In genomic region chr13:63563781-63564625, GRCm38 (mm10) we compare ENCODE assay signal across 8 mouse cellular contexts. TPM values are rescaled to one million over a fixed set of nuclear protein-coding genes. Genes with fewer than 3 reads are reported as not detected.
DNase-seq lines count a peak whose midpoint lies in the region; ATAC-seq lines count a peak whose summit lies in the region.

No protein-coding gene starts in this region.

- peak overlapping the region; percentile 98 for H3K9ac ChIP-seq in embryonic facial prominence, embryonic 14.5 days (ENCODE audit: low read depth, low read length)
- peak overlapping the region; percentile 92 for H3K9ac ChIP-seq in heart, embryonic 14.5 days (ENCODE audit: low read length)

- H3K27me3 ChIP-seq in embryonic facial prominence, embryonic 14.5 days (replicated peaks; ENCODE audit: control insufficient read depth, insufficient read depth, low read length) = no peaks in the 10 kb centered on the region
- peaks cover 3% of the 10 kb centered on the region; the same call in 1 of the 2 replicates for H3K27me3 ChIP-seq in heart, embryonic 14.5 days (ENCODE audit: control insufficient read depth, insufficient read depth, low read length)

- WGBS in embryonic facial prominence, embryonic 14.5 days = under 1% methylated on average over 40 of the region's 51 CpGs
- under 1% methylated on average over 51 of the region's 51 CpGs for WGBS in heart, embryonic 14.5 days

- peak overlapping the region; percentile 100 for H3K27ac ChIP-seq in embryonic facial prominence, embryonic 14.5 days (replicated peaks; ENCODE audit: low read depth, low read length)
- H3K27ac ChIP-seq in heart, embryonic 14.5 days (replicated peaks in 1 of 2; ENCODE audit: control insufficient read depth in 1 of 2, insufficient read depth in 1 of 2, low read depth in 2 of 2, low read length in 2 of 2) = peak overlapping the region; percentile 89 to 98

- peaks cover 13% of the 10 kb centered on the region; the same call in 1 of the 2 replicates for H3K36me3 ChIP-seq in embryonic facial prominence, embryonic 14.5 days (ENCODE audit: control insufficient read depth, insufficient read depth, low read length)
- H3K36me3 ChIP-seq in heart, embryonic 14.5 days (ENCODE audit: control insufficient read depth, insufficient read depth, low read length) = 0 out of 2 replicates have a peak, but pooled peaks cover 11% of the 10 kb centered on the region

- H3K4me2 ChIP-seq in embryonic facial prominence, embryonic 14.5 days (ENCODE audit: low read depth, low read length) = peak overlapping the region; percentile 82
- peak overlapping the region; percentile 84 for H3K4me2 ChIP-seq in heart, embryonic 14.5 days (ENCODE audit: low read length)

- peak; percentile 49 for DNase-seq in CD4-positive helper T cell, adult 2 months (ENCODE audit: low read depth, low spot score)
- DNase-seq in adrenal gland, postnatal 14 days = peak; percentile 79
- peak; percentile 40 for DNase-seq in embryonic facial prominence, embryonic 14.5 days (ENCODE audit: low spot score)
- DNase-seq in kidney, postnatal 14 days = peak; percentile 65
- DNase-seq in lung, postnatal 25 days (ENCODE audit: low spot score) = peak; percentile 46
- DNase-seq in right cerebral cortex, postnatal 10 days (ENCODE audit: low spot score in 2 of 2) = peak; percentile 56 to 63
- peak; percentile 42 for DNase-seq in urinary bladder, postnatal 25 days (ENCODE audit: low spot score)

- peaks cover 31% of the 10 kb centered on the region for H3K4me1 ChIP-seq in embryonic facial prominence, embryonic 14.5 days (ENCODE audit: control insufficient read depth, insufficient read depth, low read length)
- H3K4me1 ChIP-seq in heart, embryonic 14.5 days (ENCODE audit: control insufficient read depth in 2 of 2, insufficient read depth in 2 of 2, low read length in 2 of 2) = peaks cover 11 to 34% of the 10 kb centered on the region in 2 experiments

- no peak for ATAC-seq in embryonic facial prominence, embryonic 14.5 days (ENCODE audit: low read depth)
- no peak for ATAC-seq in heart, embryonic 14.5 days (ENCODE audit: insufficient number of reproducible peaks, insufficient read depth, low FRiP score, low read depth)

- H3K9me3 ChIP-seq in embryonic facial prominence, embryonic 14.5 days (ENCODE audit: control insufficient read depth, low read length) = no peaks in the 10 kb centered on the region
- no peaks in the 10 kb centered on the region for H3K9me3 ChIP-seq in heart, embryonic 14.5 days (ENCODE audit: control insufficient read depth, low read length)

- H3K4me3 ChIP-seq in embryonic facial prominence, embryonic 14.5 days (ENCODE audit: low read depth, low read length) = peak overlapping the region; percentile 89
- peak overlapping the region; percentile 73 to 85 for H3K4me3 ChIP-seq in heart, embryonic 14.5 days (ENCODE audit: control insufficient read depth in 1 of 2, insufficient read depth in 1 of 2, low read depth in 1 of 2, low read length in 2 of 2)

RNA-seq across cellular contexts. Expression of gene Ptch1, which starts 9.4 kb away (rescaled TPM):
- total RNA-seq in adrenal gland, postnatal 14 days (2021) = 38.6 and 39.5 TPM in 2 replicates
- polyA plus RNA-seq in embryonic facial prominence, embryonic 14.5 days (2014; fragmentation: Nextera tagmentation; extraction: Ambion mirVana) = 22.7 and 23.2 TPM in 2 replicates
- 8.4 and 9.0 TPM in 2 replicates for polyA plus RNA-seq in heart, embryonic 14.5 days (2014; fragmentation: Nextera tagmentation; extraction: Ambion mirVana)
